Mouse (Mus musculus): ENCODE results near the gene Sord. TPM values are rescaled to one million over a fixed set of nuclear protein-coding genes. Genes with fewer than 3 reads are reported as not detected.

Gene Sord
- polyA plus RNA-seq, 1 experiment: 18.5 TPM

GRCm38 (mm10) chr2:122240735-122241134 lies 6.2 kb downstream of the Sord start:
- Histone ChIP-seq H3K36me3 (ENCODE audit: control insufficient read depth, insufficient read depth) (no peaks in the 10 kb centered on the region), H3K4me3 (no peak overlapping the region), H3K4me2 (ENCODE audit: low read depth) (no peak overlapping the region), H3K27me3 (ENCODE audit: control insufficient read depth, insufficient read depth, insufficient read length) (no peaks in the 10 kb centered on the region), H3ac (ENCODE audit: control insufficient read depth, insufficient read length) (no peak overlapping the region), H3K79me2 (ENCODE audit: control insufficient read depth, insufficient read depth) (no peaks in the 10 kb centered on the region)
- TF ChIP-seq MYOG (IDR thresholded peaks at IDR 0.05; ENCODE audit: control insufficient read depth in 1 of 3, insufficient read depth in 1 of 3, insufficient read length in 2 of 3, low read depth in 2 of 3) (no peak), E2F4 (IDR thresholded peaks at IDR 0.05; ENCODE audit: insufficient read depth) (no peak), CEBPB (IDR thresholded peaks at IDR 0.05; ENCODE audit: insufficient read depth, poor library complexity, severe bottlenecking) (no peak), MYOD1 (IDR thresholded peaks at IDR 0.05; ENCODE audit: control insufficient read depth in 1 of 3, insufficient read length in 2 of 3, low read depth in 2 of 3) (no peak), TCF3 (IDR thresholded peaks at IDR 0.05; ENCODE audit: insufficient read length, low read depth) (no peak)

- H3K27me3 ChIP-seq (ENCODE audit: control insufficient read depth, insufficient read depth, insufficient read length): no peaks in the 10 kb centered on the region
- no peak overlapping the region for H3ac ChIP-seq (ENCODE audit: control insufficient read depth, insufficient read length)
- H3K4me3 ChIP-seq: no peak overlapping the region
- no peaks in the 10 kb centered on the region for H3K79me2 ChIP-seq (ENCODE audit: control insufficient read depth, insufficient read depth)
- no peaks in the 10 kb centered on the region for H3K36me3 ChIP-seq (ENCODE audit: control insufficient read depth, insufficient read depth)
- no peak overlapping the region for H3K4me2 ChIP-seq (ENCODE audit: low read depth)
- no peak for TF ChIP-seq MYOG (IDR thresholded peaks at IDR 0.05; ENCODE audit: control insufficient read depth in 1 of 3, insufficient read depth in 1 of 3, insufficient read length in 2 of 3, low read depth in 2 of 3)
Observed at GRCm38 (mm10) chr2:122241226-122241625, 6.7 kb downstream of the Sord start.

- H3ac ChIP-seq (ENCODE audit: control insufficient read depth, insufficient read length): no peak overlapping the region
- no peak overlapping the region for H3K4me2 ChIP-seq (ENCODE audit: low read depth)
- H3K27me3 ChIP-seq (ENCODE audit: control insufficient read depth, insufficient read depth, insufficient read length): no peaks in the 10 kb centered on the region
- no peak overlapping the region for H3K4me3 ChIP-seq
- TF ChIP-seq TCF3 (IDR thresholded peaks at IDR 0.05; ENCODE audit: insufficient read length, low read depth): no peak
- no peak for TF ChIP-seq E2F4 (IDR thresholded peaks at IDR 0.05; ENCODE audit: insufficient read depth)
- TF ChIP-seq MAX (IDR thresholded peaks at IDR 0.05; ENCODE audit: low read depth): no peak
- TF ChIP-seq MYOD1 (IDR thresholded peaks at IDR 0.05; ENCODE audit: control insufficient read depth in 1 of 3, insufficient read length in 2 of 3, low read depth in 2 of 3): no peak
- no peak for TF ChIP-seq POLR2AphosphoS2 (IDR thresholded peaks at IDR 0.05; ENCODE audit: insufficient read length, low read depth)
- TF ChIP-seq USF1 (IDR thresholded peaks at IDR 0.05; ENCODE audit: low read depth): no peak
- no peak for TF ChIP-seq MYOG (IDR thresholded peaks at IDR 0.05; ENCODE audit: control insufficient read depth in 1 of 3, insufficient read depth in 1 of 3, insufficient read length in 2 of 3, low read depth in 2 of 3)
- TF ChIP-seq REST (IDR thresholded peaks at IDR 0.05; ENCODE audit: insufficient read depth, insufficient read length): no peak
- TF ChIP-seq POLR2A (IDR thresholded peaks at IDR 0.05; ENCODE audit: insufficient read length, low read depth): no peak
- no peak for TF ChIP-seq TCF12 (IDR thresholded peaks at IDR 0.05; ENCODE audit: insufficient read depth, poor library complexity, severe bottlenecking)
- no peak for TF ChIP-seq CEBPB (IDR thresholded peaks at IDR 0.05; ENCODE audit: insufficient read depth, poor library complexity, severe bottlenecking)
- TF ChIP-seq SRF (IDR thresholded peaks at IDR 0.05; ENCODE audit: control insufficient read depth, insufficient read length, low read depth): no peak
- H3K79me2 ChIP-seq (ENCODE audit: control insufficient read depth, insufficient read depth): no peaks in the 10 kb centered on the region
- no peaks in the 10 kb centered on the region for H3K36me3 ChIP-seq (ENCODE audit: control insufficient read depth, insufficient read depth)
Observed at GRCm38 (mm10) chr2:122241935-122242334, 7.4 kb downstream of the Sord start.

GRCm38 (mm10) chr2:122243671-122244131 lies 9.2 kb downstream of the Sord start:
- Histone ChIP-seq H3K4me3 (no peak overlapping the region), H3K27me3 (ENCODE audit: control insufficient read depth, insufficient read depth, insufficient read length) (no peaks in the 10 kb centered on the region), H3K79me2 (ENCODE audit: control insufficient read depth, insufficient read depth) (no peaks in the 10 kb centered on the region), H3K4me2 (ENCODE audit: low read depth) (no peak overlapping the region), H3ac (ENCODE audit: control insufficient read depth, insufficient read length) (no peak overlapping the region), H3K36me3 (ENCODE audit: control insufficient read depth, insufficient read depth) (peaks cover 2% of the 10 kb centered on the region)
- TF ChIP-seq TCF3 (IDR thresholded peaks at IDR 0.05; ENCODE audit: insufficient read length, low read depth): no peak
- TF ChIP-seq MYOD1 (IDR thresholded peaks at IDR 0.05; ENCODE audit: control insufficient read depth in 1 of 3, insufficient read length in 2 of 3, low read depth in 2 of 3): no peak
- no peak for TF ChIP-seq MYOG (IDR thresholded peaks at IDR 0.05; ENCODE audit: control insufficient read depth in 1 of 3, insufficient read depth in 1 of 3, insufficient read length in 2 of 3, low read depth in 2 of 3)
- no peak for TF ChIP-seq USF1 (IDR thresholded peaks at IDR 0.05; ENCODE audit: low read depth)
- no peak for TF ChIP-seq CEBPB (IDR thresholded peaks at IDR 0.05; ENCODE audit: insufficient read depth, poor library complexity, severe bottlenecking)

- Histone ChIP-seq H3K79me2 (ENCODE audit: control insufficient read depth, insufficient read depth) (no peaks in the 10 kb centered on the region), H3K4me2 (ENCODE audit: low read depth) (no peak overlapping the region), H3K36me3 (ENCODE audit: control insufficient read depth, insufficient read depth) (peaks cover 3% of the 10 kb centered on the region), H3ac (ENCODE audit: control insufficient read depth, insufficient read length) (no peak overlapping the region), H3K27me3 (ENCODE audit: control insufficient read depth, insufficient read depth, insufficient read length) (no peaks in the 10 kb centered on the region), H3K4me3 (no peak overlapping the region)
- TF ChIP-seq POLR2A (IDR thresholded peaks at IDR 0.05; ENCODE audit: insufficient read length, low read depth): no peak
- TF ChIP-seq SRF (IDR thresholded peaks at IDR 0.05; ENCODE audit: control insufficient read depth, insufficient read length, low read depth): no peak
- TF ChIP-seq MYOG (IDR thresholded peaks at IDR 0.05; ENCODE audit: control insufficient read depth in 1 of 3, insufficient read depth in 1 of 3, insufficient read length in 2 of 3, low read depth in 2 of 3): no peak
- TF ChIP-seq CEBPB (IDR thresholded peaks at IDR 0.05; ENCODE audit: insufficient read depth, poor library complexity, severe bottlenecking): no peak
- no peak for TF ChIP-seq MYOD1 (IDR thresholded peaks at IDR 0.05; ENCODE audit: control insufficient read depth in 1 of 3, insufficient read length in 2 of 3, low read depth in 2 of 3)
- no peak for TF ChIP-seq TCF12 (IDR thresholded peaks at IDR 0.05; ENCODE audit: insufficient read depth, poor library complexity, severe bottlenecking)
- no peak for TF ChIP-seq REST (IDR thresholded peaks at IDR 0.05; ENCODE audit: insufficient read depth, insufficient read length)
- TF ChIP-seq USF1 (IDR thresholded peaks at IDR 0.05; ENCODE audit: low read depth): no peak
- no peak for TF ChIP-seq TCF3 (IDR thresholded peaks at IDR 0.05; ENCODE audit: insufficient read length, low read depth)
- TF ChIP-seq POLR2AphosphoS2 (IDR thresholded peaks at IDR 0.05; ENCODE audit: insufficient read length, low read depth): no peak
- no peak for TF ChIP-seq E2F4 (IDR thresholded peaks at IDR 0.05; ENCODE audit: insufficient read depth)
- no peak for TF ChIP-seq MAX (IDR thresholded peaks at IDR 0.05; ENCODE audit: low read depth)
Observed at GRCm38 (mm10) chr2:122247786-122248185, 13.2 kb downstream of the Sord start.

Data from myocyte (in vitro differentiated cells).